Mouse (Mus musculus) hematopoietic stem cell, adult 5-6 weeks (primary cell): ENCODE results near the gene Slc17a7. TPM values are rescaled to one million over a fixed set of nuclear protein-coding genes. Genes with fewer than 3 reads are reported as not detected.

Source experiments
- ATAC-seq, 2 experiments: fragments of 125-278 bp in 1 of 2; replicated peaks in 1 of 2; 2 replicates each; pipeline ENCODE4 v1.8.0; 2016 to 2017; ENCODE audit warnings: inconsistent platforms in 2 of 2, mild to moderate bottlenecking in 2 of 2, moderate number of reproducible peaks in 2 of 2, low read depth in 1 of 2, moderate TSS enrichment in 1 of 2; ENCODE audit not compliant: low FRiP score in 2 of 2, poor library complexity in 2 of 2, severe bottlenecking in 2 of 2, insufficient read depth in 1 of 2, low TSS enrichment in 1 of 2
- total RNA-seq: library from RNA; stranded (forward); fragments of 172-1452, 232-1000 nt; gene quantifications from 2 replicates; pipeline ENCODE4 v1.2.3, GENCODE M21; 2017

The Slc17a7 gene
- total RNA-seq, 1 experiment from 2014 or later = not detected

- ATAC-seq = 0 out of 4 replicates have a peak, but pooled peaks of 1 of the 2 experiments have one; percentile 20
Observed at GRCm38 (mm10) chr7:45211070-45211469, 47.3 kb downstream of the Slc17a7 start.

GRCm38 (mm10) chr7:45211851-45212251 is 48.1 kb downstream of the Slc17a7 start, which contains the start of gene Dkkl1:
Gene Dkkl1, minus strand, starts transcription at chr7:45212147.
- ATAC-seq = peak; percentile 72 to 80

- no peak for ATAC-seq
Observed at GRCm38 (mm10) chr7:45212356-45212755, 48.6 kb downstream of the Slc17a7 start.

- ATAC-seq = no peak
Observed at GRCm38 (mm10) chr7:45213708-45214107, 50.0 kb downstream of the Slc17a7 start.

GRCm38 (mm10) chr7:45215673-45216441 is 52.1 kb downstream of the Slc17a7 start, which contains the start of gene Tead2:
Gene Tead2, plus strand, starts transcription at chr7:45215753.
- ATAC-seq = no peak

- peak in 1 of 2 experiments; percentile 19; a peak in 2 of 4 replicates for ATAC-seq
Observed at GRCm38 (mm10) chr7:45216442-45217183, 52.9 kb downstream of the Slc17a7 start.

- ATAC-seq = no peak
Observed at GRCm38 (mm10) chr7:45221680-45222079, 57.9 kb downstream of the Slc17a7 start.

- no peak for ATAC-seq
Observed at GRCm38 (mm10) chr7:45224826-45225225, 61.1 kb downstream of the Slc17a7 start.

Other genes with a start within 250 kb of the Slc17a7 start
- 12.4 and 25.5 TPM in 2 replicates for gene Ap2a1, start 234.5 kb upstream of the Slc17a7 start, total RNA-seq
- not detected in 2 replicates for gene Tsks, start 220.7 kb upstream of the Slc17a7 start, total RNA-seq
- 0.20 TPM in 1 of 2 replicates, not detected in the other for gene Cpt1c, start 189.1 kb upstream of the Slc17a7 start, total RNA-seq
- gene Prmt1, start 177.4 kb upstream of the Slc17a7 start, total RNA-seq = 156 and 185 TPM in 2 replicates
- 75.7 and 137 TPM in 2 replicates for gene Irf3, start 166.3 kb upstream of the Slc17a7 start, total RNA-seq
- gene Bcl2l12, start 165.2 kb upstream of the Slc17a7 start, total RNA-seq = 19.8 and 35.1 TPM in 2 replicates
- gene Scaf1, start 147.6 kb upstream of the Slc17a7 start, total RNA-seq = 11.3 and 13.8 TPM in 2 replicates
- gene Rras, start 146.0 kb upstream of the Slc17a7 start, total RNA-seq = 1.9 and 9.0 TPM in 2 replicates
- 3.9 and 4.6 TPM in 2 replicates for gene Prr12, start 111.1 kb upstream of the Slc17a7 start, total RNA-seq
- gene Nosip, start 101.5 kb upstream of the Slc17a7 start, total RNA-seq = 56.2 and 72.8 TPM in 2 replicates
- 6.6 and 6.7 TPM in 2 replicates for gene Prrg2, start 101.3 kb upstream of the Slc17a7 start, total RNA-seq
- gene Rcn3, start 71.7 kb upstream of the Slc17a7 start, total RNA-seq = 41.8 and 52.6 TPM in 2 replicates
- gene Fcgrt, start 60.1 kb upstream of the Slc17a7 start, total RNA-seq = 15.3 and 23.1 TPM in 2 replicates
- gene Rps11, start 39.5 kb upstream of the Slc17a7 start, total RNA-seq = 1,545 and 1,649 TPM in 2 replicates
- gene Rpl13a, start 35.2 kb upstream of the Slc17a7 start, total RNA-seq = 3,499 and 4,043 TPM in 2 replicates
- 0.35 and 0.56 TPM in 2 replicates for gene Gm45713, start 27.7 kb upstream of the Slc17a7 start, total RNA-seq
- 15.7 and 18.9 TPM in 2 replicates for gene Flt3l, start 27.5 kb upstream of the Slc17a7 start, total RNA-seq
- 38.0 and 60.7 TPM in 2 replicates for gene Pih1d1, start 9.6 kb upstream of the Slc17a7 start, total RNA-seq
- gene Aldh16a1, start 9.4 kb upstream of the Slc17a7 start, total RNA-seq = 25.0 and 32.6 TPM in 2 replicates
- gene Gfy, start 15.6 kb downstream of the Slc17a7 start, total RNA-seq = not detected in 2 replicates
- not detected in 2 replicates for gene Pth2, start 17.0 kb downstream of the Slc17a7 start, total RNA-seq
- 0.60 and 0.75 TPM in 2 replicates for gene Ccdc155, start 40.9 kb downstream of the Slc17a7 start, total RNA-seq
- 37.0 TPM in 2 replicates for gene Dkkl1, start 48.2 kb downstream of the Slc17a7 start, total RNA-seq
- 5.1 and 9.9 TPM in 2 replicates for gene Tead2, start 51.8 kb downstream of the Slc17a7 start, total RNA-seq
- gene Cd37, start 75.2 kb downstream of the Slc17a7 start, total RNA-seq = 76.4 and 103 TPM in 2 replicates
- gene Slc6a16, start 77.1 kb downstream of the Slc17a7 start, total RNA-seq = not detected in 2 replicates
- gene Slc6a21, start 113.6 kb downstream of the Slc17a7 start, total RNA-seq = 0.19 TPM in 1 of 2 replicates, not detected in the other
- 3.2 and 10.8 TPM in 2 replicates for gene Trpm4, start 169.8 kb downstream of the Slc17a7 start, total RNA-seq
- gene Hrc, start 171.3 kb downstream of the Slc17a7 start, total RNA-seq = not detected in 2 replicates
- not detected in 2 replicates for gene Ppfia3, start 203.1 kb downstream of the Slc17a7 start, total RNA-seq
- 3.2 TPM in 1 of 2 replicates, not detected in the other for gene Lin7b, start 206.6 kb downstream of the Slc17a7 start, total RNA-seq
- 498 and 589 TPM in 2 replicates for gene Snrnp70, start 231.8 kb downstream of the Slc17a7 start, total RNA-seq
- not detected in 2 replicates for gene Kcna7, start 241.7 kb downstream of the Slc17a7 start, total RNA-seq
- 0.79 TPM in 1 of 2 replicates, not detected in the other for gene Ntf5, start 249.7 kb downstream of the Slc17a7 start, total RNA-seq